Mouse (Mus musculus): ENCODE data around the gene Khk.

DNA sequence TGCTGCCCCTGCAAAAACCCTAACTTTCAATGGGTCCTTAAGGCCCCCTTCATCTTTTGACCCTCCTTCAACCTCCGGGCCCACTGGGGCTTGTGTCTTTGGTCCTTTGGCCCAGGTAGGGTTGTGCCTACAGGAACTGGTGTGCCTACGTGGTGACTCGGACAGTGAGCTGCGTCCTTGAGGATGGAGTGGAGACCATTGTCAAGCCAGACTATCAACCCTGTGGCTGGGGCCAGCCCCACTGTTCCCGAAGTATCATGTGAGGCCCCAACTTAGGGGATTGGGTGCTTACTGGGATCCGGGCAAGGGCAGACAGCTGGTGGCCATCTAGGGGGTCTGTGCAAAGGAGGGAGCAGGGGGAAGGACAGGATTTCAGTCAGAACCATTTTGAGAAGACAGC is 6.4 kb upstream of the Khk start:
- TF ChIP-seq POLR2A (IDR thresholded peaks at IDR 0.05; ENCODE audit: borderline replicate concordance, low read depth, low read length) (no peak), CTCF (IDR thresholded peaks at IDR 0.05; ENCODE audit: low read depth, low read length) (no peak)
